Mouse (Mus musculus) intestine, embryonic 15.5 days (tissue): ENCODE data around the gene Htra3. TPM values are rescaled to one million over a fixed set of nuclear protein-coding genes. Genes with fewer than 3 reads are reported as not detected.
A peak's percentile ranks its signal among the peaks of the same experiment; 100 is the strongest.

Experiments used
- ATAC-seq: fragments of 200-750 bp; cut with Nextera tagmentation; 2 replicates; pipeline ENCODE4 v1.8.0; 2017; ENCODE audit warnings: moderate TSS enrichment, moderate library complexity
- H3K27ac ChIP-seq: fragments of 300-500 bp; sonication (generic); 2 replicates; pipeline ENCODE4 v1.5.1; 2015; ENCODE audit warnings: mild to moderate bottlenecking, inconsistent platforms
- H3K27me3 ChIP-seq: fragments of 300-500 bp; sonication (generic); replicated peaks from 2 replicates; pipeline ENCODE4 v1.6.1; 2015; ENCODE audit warnings: inconsistent platforms
- H3K36me3 ChIP-seq: fragments of 300-500 bp; sonication (generic); 2 replicates; pipeline ENCODE4 v1.6.1; 2015; ENCODE audit warnings: inconsistent platforms
- H3K4me1 ChIP-seq: fragments of 300-500 bp; sonication (generic); replicated peaks from 2 replicates; pipeline ENCODE4 v1.6.1; 2015; ENCODE audit warnings: inconsistent platforms
- H3K4me2 ChIP-seq: fragments of 300-500 bp; sonication (generic); replicated peaks from 2 replicates; pipeline ENCODE4 v1.6.1; 2015; ENCODE audit warnings: mild to moderate bottlenecking, inconsistent platforms
- H3K4me3 ChIP-seq: fragments of 300-500 bp; sonication (generic); replicated peaks from 2 replicates; pipeline ENCODE4 v1.5.1; 2015; ENCODE audit warnings: inconsistent platforms
- H3K9ac ChIP-seq: fragments of 300-500 bp; sonication (generic); 2 replicates; pipeline ENCODE4 v1.6.1; 2015; ENCODE audit warnings: inconsistent platforms
- H3K9me3 ChIP-seq: fragments of 300-500 bp; sonication (generic); 2 replicates; pipeline ENCODE4 v1.6.1; 2016; ENCODE audit warnings: inconsistent platforms
- WGBS: fragments of 180-500 bp; shearing (Covaris S2); methylation state at CpG from one replicate; pipeline ENCODE4 v1.1.7; 2015; 5-methylcytosine and 5-hydroxymethylcytosine counted together
- polyA plus RNA-seq: library from polyadenylated mRNA; unstranded; fragments of >200 nt; fragmentation: Nextera tagmentation; extraction: Ambion mirVana; gene quantifications from 2 replicates; pipeline ENCODE4 v1.2.1, GENCODE M21; 2015

Htra3 gene
- polyA plus RNA-seq, 1 experiment from 2014 or later = 48.2 TPM

DNA sequence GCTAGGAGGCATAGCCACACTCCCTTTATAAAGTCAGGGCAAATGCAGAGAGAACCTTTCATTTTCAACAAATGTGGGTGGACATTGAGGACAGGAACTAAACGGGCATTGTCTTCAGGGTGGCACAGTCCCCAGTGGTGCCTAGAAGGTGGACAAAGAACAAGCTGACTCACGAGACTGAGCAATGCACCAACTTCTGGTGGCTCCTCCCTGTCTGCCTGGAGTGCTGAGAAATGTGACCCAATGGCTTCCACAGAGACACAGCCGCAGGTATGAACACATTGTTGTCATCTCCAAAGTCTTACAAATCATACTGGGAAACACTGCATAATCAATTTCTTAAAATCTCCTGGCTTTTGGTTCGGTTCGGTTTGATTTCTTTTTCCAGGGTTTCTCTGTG lies 37.9 kb upstream of the Htra3 start:
- no peak overlapping the region for H3K9ac ChIP-seq
- H3K4me1 ChIP-seq = peaks cover 33% of the 10 kb centered on the region
- WGBS = 75% methylated on average over 5 of the region's 5 CpGs
- no peak overlapping the region for H3K4me3 ChIP-seq
- H3K9me3 ChIP-seq = no peaks in the 10 kb centered on the region
- no peak overlapping the region for H3K4me2 ChIP-seq
- 0 out of 2 replicates have a peak overlapping the region, but pooled peaks have one; percentile 5 for H3K27ac ChIP-seq
- H3K36me3 ChIP-seq = no peaks in the 10 kb centered on the region
- no peaks in the 10 kb centered on the region for H3K27me3 ChIP-seq
- ATAC-seq = no peak

- 51% methylated on average over 13 of the region's 13 CpGs for WGBS
- Histone ChIP-seq H3K9ac (no peak overlapping the region), H3K27ac (no peak overlapping the region), H3K27me3 (no peaks in the 10 kb centered on the region), H3K4me2 (no peak overlapping the region), H3K36me3 (no peaks in the 10 kb centered on the region), H3K9me3 (no peaks in the 10 kb centered on the region), H3K4me3 (no peak overlapping the region), H3K4me1 (peaks cover 14% of the 10 kb centered on the region; the same call in 1 of the 2 replicates)
- ATAC-seq = peak; percentile 71
Observed at GRCm38 (mm10) chr5:35713649-35714354, 34.2 kb upstream of the Htra3 start.

DNA sequence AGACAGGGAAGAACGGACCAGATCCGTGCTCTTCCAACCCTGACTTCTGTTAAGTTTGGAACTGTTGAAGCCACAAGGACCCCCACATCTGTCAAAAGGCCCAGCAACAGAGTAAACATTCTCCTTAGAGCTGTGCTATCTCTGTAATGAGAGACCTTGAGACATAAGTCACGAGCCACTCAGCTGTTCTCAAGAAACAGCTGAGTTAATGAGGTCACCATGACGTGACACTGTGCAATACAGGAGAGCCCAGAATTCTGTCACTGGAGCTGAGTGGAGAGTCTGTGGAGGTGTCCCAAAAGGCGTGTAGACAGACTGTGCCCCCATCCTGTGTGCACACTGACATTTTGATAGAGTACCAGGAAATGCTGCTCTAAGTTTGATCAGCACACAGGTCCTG lies 32.9 kb upstream of the Htra3 start:
- WGBS = 65% methylated on average over 5 of the region's 5 CpGs
- no peaks in the 10 kb centered on the region for H3K9me3 ChIP-seq
- H3K4me3 ChIP-seq = no peak overlapping the region
- H3K4me2 ChIP-seq = no peak overlapping the region
- no peaks in the 10 kb centered on the region for H3K27me3 ChIP-seq
- ATAC-seq = no peak
- 0 out of 2 replicates have a peak, but pooled peaks cover 8% of the 10 kb centered on the region for H3K4me1 ChIP-seq
- no peak overlapping the region for H3K27ac ChIP-seq
- no peak overlapping the region for H3K9ac ChIP-seq
- H3K36me3 ChIP-seq = no peaks in the 10 kb centered on the region

GRCm38 (mm10) chr5:35710931-35711330 lies 31.3 kb upstream of the Htra3 start:
- Histone ChIP-seq H3K9me3 (no peaks in the 10 kb centered on the region), H3K4me1 (0 out of 2 replicates have a peak, but pooled peaks cover 8% of the 10 kb centered on the region), H3K4me3 (no peak overlapping the region), H3K4me2 (no peak overlapping the region), H3K27ac (no peak overlapping the region), H3K27me3 (no peaks in the 10 kb centered on the region), H3K36me3 (no peaks in the 10 kb centered on the region), H3K9ac (no peak overlapping the region)
- ATAC-seq = no peak
- WGBS = 58% methylated on average over 3 of the region's 3 CpGs

GRCm38 (mm10) chr5:35710481-35710880 lies 30.9 kb upstream of the Htra3 start:
- H3K4me3 ChIP-seq = no peak overlapping the region
- no peak for ATAC-seq

GRCm38 (mm10) chr5:35705411-35705810 lies 25.8 kb upstream of the Htra3 start:
- WGBS = 89% methylated on average over 3 of the region's 3 CpGs
- Histone ChIP-seq H3K4me2 (no peak overlapping the region), H3K36me3 (no peaks in the 10 kb centered on the region), H3K9ac (no peak overlapping the region), H3K9me3 (no peaks in the 10 kb centered on the region), H3K4me3 (no peak overlapping the region), H3K4me1 (0 out of 2 replicates have a peak, but pooled peaks cover 3% of the 10 kb centered on the region), H3K27me3 (no peaks in the 10 kb centered on the region), H3K27ac (no peak overlapping the region)
- ATAC-seq = no peak

More at GRCm38 (mm10) chr5:35710481-35710880, 30.9 kb upstream of the Htra3 start:
- peak overlapping the region; percentile 29; the same call in 1 of the 2 replicates for H3K27ac ChIP-seq
- no peaks in the 10 kb centered on the region for H3K27me3 ChIP-seq
- WGBS = 46% methylated on average over 3 of the region's 3 CpGs
- no peak overlapping the region for H3K9ac ChIP-seq
- no peak overlapping the region for H3K4me2 ChIP-seq
- H3K36me3 ChIP-seq = no peaks in the 10 kb centered on the region
- no peaks in the 10 kb centered on the region for H3K9me3 ChIP-seq
- 0 out of 2 replicates have a peak, but pooled peaks cover 8% of the 10 kb centered on the region for H3K4me1 ChIP-seq

GRCm38 (mm10) chr5:35703814-35704213 lies 24.2 kb upstream of the Htra3 start:
- no peak for ATAC-seq
- WGBS = 94% methylated on average over 4 of the region's 4 CpGs
- H3K4me1 ChIP-seq = no peaks in the 10 kb centered on the region
- no peak overlapping the region for H3K4me2 ChIP-seq
- no peak overlapping the region for H3K27ac ChIP-seq
- no peaks in the 10 kb centered on the region for H3K27me3 ChIP-seq
- H3K36me3 ChIP-seq = no peaks in the 10 kb centered on the region
- no peak overlapping the region for H3K4me3 ChIP-seq
- no peak overlapping the region for H3K9ac ChIP-seq
- H3K9me3 ChIP-seq = no peaks in the 10 kb centered on the region

- H3K27ac ChIP-seq = no peak overlapping the region
- WGBS = 85% methylated on average over 8 of the region's 8 CpGs
- H3K9ac ChIP-seq = no peak overlapping the region
Observed at GRCm38 (mm10) chr5:35703183-35703582, 23.6 kb upstream of the Htra3 start.

DNA sequence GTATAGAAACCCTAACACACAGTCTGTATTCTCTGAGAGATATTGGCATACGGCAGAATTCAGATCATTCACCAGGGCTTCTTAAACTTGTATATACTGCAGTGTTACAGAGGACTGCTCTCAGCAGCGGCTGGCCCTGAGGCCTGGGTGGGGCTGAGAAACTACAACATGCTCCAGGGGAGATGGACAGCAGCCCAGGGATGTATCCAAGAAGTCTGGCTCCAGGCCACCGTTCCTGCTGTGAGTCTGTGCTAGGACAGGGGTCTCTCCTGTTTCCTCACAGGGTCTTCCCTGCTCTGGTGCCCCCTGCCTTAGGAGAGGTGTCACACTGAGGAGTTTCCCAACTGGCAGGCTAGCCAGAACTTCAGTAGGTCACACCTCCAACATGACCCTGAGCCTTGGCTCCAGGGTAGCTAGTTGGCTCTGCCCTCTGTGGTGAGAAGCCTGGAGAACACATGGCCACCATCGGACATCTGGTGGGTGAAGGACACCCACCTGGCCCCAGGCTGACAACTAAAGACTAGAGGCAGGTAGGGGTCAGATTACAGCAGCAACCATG lies 23.1 kb upstream of the Htra3 start:
- no peaks in the 10 kb centered on the region for H3K4me1 ChIP-seq

More at GRCm38 (mm10) chr5:35703183-35703582, 23.6 kb upstream of the Htra3 start:
- Histone ChIP-seq H3K36me3 (no peaks in the 10 kb centered on the region), H3K4me3 (no peak overlapping the region), H3K4me1 (no peaks in the 10 kb centered on the region), H3K27me3 (no peaks in the 10 kb centered on the region), H3K4me2 (no peak overlapping the region), H3K9me3 (no peaks in the 10 kb centered on the region)
- no peak for ATAC-seq

GRCm38 (mm10) chr5:35701042-35701441 lies 21.5 kb upstream of the Htra3 start:
- Histone ChIP-seq H3K9ac (no peak overlapping the region), H3K9me3 (no peaks in the 10 kb centered on the region), H3K4me3 (no peak overlapping the region), H3K4me1 (no peaks in the 10 kb centered on the region), H3K27me3 (no peaks in the 10 kb centered on the region), H3K27ac (no peak overlapping the region), H3K4me2 (no peak overlapping the region), H3K36me3 (no peaks in the 10 kb centered on the region)
- ATAC-seq = peak; percentile 16; the same call in 1 of the 2 replicates
- 46% methylated on average over 6 of the region's 6 CpGs for WGBS

More for the DNA sequence above, 23.1 kb upstream of the Htra3 start:
- Histone ChIP-seq H3K4me2 (no peak overlapping the region), H3K27me3 (no peaks in the 10 kb centered on the region), H3K36me3 (no peaks in the 10 kb centered on the region), H3K9me3 (no peaks in the 10 kb centered on the region), H3K9ac (no peak overlapping the region), H3K27ac (0 out of 2 replicates have a peak overlapping the region, but pooled peaks have one; percentile 5), H3K4me3 (no peak overlapping the region)
- 73% methylated on average over 4 of the region's 4 CpGs for WGBS
- no peak; the same call in 1 of the 2 replicates for ATAC-seq

DNA sequence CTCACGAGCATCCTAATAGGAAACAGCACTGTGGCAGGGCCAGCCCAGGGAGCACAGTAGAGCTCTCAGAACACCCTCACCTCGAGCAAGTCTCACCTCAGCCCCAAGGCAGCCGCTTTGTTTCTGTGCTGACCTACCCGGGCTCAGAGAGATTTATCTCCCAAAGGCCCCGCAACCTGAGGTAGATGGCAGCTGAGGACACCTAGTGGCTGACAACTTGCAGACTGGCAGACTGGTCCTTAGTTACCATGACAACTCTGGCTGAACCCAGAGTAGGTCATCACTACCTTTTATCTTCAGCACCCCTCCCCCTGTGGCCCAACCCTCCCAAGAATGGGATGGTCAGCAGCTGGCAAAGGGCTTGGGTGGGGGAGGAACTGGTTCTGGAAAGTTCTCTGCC lies 16.2 kb upstream of the Htra3 start:
- H3K27me3 ChIP-seq = no peaks in the 10 kb centered on the region
- WGBS = 27% methylated on average over 5 of the region's 5 CpGs

DNA sequence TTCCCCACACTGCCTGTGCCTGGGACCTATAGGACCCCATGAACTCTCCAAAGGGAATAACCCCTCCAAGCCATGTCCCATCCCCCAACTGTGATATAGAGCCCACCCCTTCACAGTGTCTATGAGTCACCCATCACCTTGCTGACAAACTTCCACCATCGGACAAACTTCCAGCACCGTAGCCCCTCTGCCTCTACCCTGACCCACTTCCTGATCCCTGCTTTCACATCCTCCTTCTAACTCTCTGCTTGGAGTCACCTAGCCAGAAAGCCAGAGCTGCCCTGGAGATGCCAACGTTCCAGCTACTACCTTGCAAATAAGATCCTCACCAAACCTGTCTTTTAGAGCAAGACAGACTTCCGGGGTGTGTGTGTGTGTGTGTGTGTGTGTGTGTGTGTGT lies 14.1 kb upstream of the Htra3 start:
- Histone ChIP-seq H3K4me1 (peaks cover 11% of the 10 kb centered on the region), H3K27ac (no peak overlapping the region), H3K27me3 (no peaks in the 10 kb centered on the region), H3K9ac (no peak overlapping the region), H3K9me3 (no peaks in the 10 kb centered on the region), H3K4me3 (no peak overlapping the region), H3K36me3 (no peaks in the 10 kb centered on the region), H3K4me2 (no peak overlapping the region)
- no peak for ATAC-seq
- 71% methylated on average over 4 of the region's 4 CpGs for WGBS

More for the DNA sequence above, 16.2 kb upstream of the Htra3 start:
- Histone ChIP-seq H3K4me2 (no peak overlapping the region), H3K36me3 (no peaks in the 10 kb centered on the region), H3K9me3 (no peaks in the 10 kb centered on the region), H3K4me3 (no peak overlapping the region), H3K27ac (no peak overlapping the region), H3K4me1 (peaks cover 11% of the 10 kb centered on the region), H3K9ac (no peak overlapping the region)
- no peak for ATAC-seq
